Mouse (Mus musculus) gastrocnemius, adult 2 months (tissue): ENCODE results near the gene Trpc4ap. TPM values are rescaled to one million over a fixed set of nuclear protein-coding genes. Genes with fewer than 3 reads are reported as not detected.

Source experiments
- DNase-seq: peaks from one replicate; pipeline ENCODE4 v3.0.0; 2022
- H3K27ac ChIP-seq: fragments of 200-600 bp; 2 replicates; pipeline ENCODE4 v1.8.1; 2022; ENCODE audit warnings: mild to moderate bottlenecking
- H3K4me3 ChIP-seq: fragments of 200-600 bp; 2 replicates; pipeline ENCODE4 v1.8.1; 2022; ENCODE audit warnings: mild to moderate bottlenecking, moderate library complexity
- CTCF ChIP-seq: fragments of 200-600 bp; IDR thresholded peaks from 2 replicates; pipeline ENCODE4 v1.8.1; 2022; ENCODE audit warnings: antibody characterized with exemption, mild to moderate bottlenecking, moderate library complexity
- intact Hi-C: fragments of 180-260 bp; cut with DNase I; formaldehyde crosslinking; loops from one replicate; pipeline ENCODE4 v1.15.1; 2025
- total RNA-seq, 2 experiments: library from RNA; stranded (reverse); gene quantifications; 2 replicates each; pipeline ENCODE4 v1.2.3; 2021

Trpc4ap gene
- total RNA-seq, 2 experiments from 2014 or later = 93.4 to 102 TPM

DNA sequence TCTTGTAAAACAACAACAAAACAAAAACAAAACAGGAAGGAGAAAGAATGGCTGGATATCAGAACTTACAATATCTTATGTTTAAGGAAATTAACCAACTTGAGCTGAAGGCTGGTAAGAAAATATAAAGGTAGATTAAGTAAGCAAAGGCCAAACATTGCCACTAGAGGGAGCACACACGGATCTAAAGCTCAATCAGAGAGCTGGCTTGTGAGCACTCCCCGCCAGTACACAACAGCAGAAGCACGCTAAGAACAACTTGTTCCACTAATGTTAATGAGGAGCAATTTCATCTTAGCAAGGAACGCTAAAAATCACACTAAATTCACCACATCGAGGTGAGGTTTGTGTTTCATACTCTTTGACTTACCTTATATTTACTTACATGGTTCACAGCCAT, 29.1 kb downstream of the Trpc4ap start:
- peak; percentile 45 for DNase-seq
- H3K27ac ChIP-seq = no peak overlapping the region
- TF ChIP-seq CTCF = peak; percentile 76
- intact Hi-C loops = loop anchor here (5.0 kb wide), 1 partner anchor 149 kb away; no protein-coding TSS in a partner anchor
- no peak overlapping the region for H3K4me3 ChIP-seq

DNA sequence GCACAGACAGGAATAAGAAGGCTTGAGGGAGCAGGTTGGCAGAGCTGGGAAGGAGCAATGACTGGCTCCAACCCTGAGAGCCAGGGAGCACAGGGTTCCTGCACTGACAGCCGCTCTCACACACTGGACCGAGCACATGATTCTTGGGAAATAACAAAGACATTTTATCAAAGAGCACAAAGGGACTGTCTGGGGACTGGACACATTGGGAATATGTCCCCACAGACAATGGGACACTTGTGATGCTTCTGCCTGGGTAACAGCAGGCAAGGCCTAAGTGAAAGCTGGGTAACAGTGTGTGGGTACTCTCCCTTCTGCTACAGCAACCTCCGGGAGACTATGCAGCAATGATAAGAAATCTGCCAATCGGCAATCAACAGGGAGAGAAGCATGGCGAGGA, 29.8 kb downstream of the Trpc4ap start:
- TF ChIP-seq CTCF = no peak
- intact Hi-C loops = loop anchor here (5.0 kb wide), 1 partner anchor 150 kb away; no protein-coding TSS in a partner anchor

DNA sequence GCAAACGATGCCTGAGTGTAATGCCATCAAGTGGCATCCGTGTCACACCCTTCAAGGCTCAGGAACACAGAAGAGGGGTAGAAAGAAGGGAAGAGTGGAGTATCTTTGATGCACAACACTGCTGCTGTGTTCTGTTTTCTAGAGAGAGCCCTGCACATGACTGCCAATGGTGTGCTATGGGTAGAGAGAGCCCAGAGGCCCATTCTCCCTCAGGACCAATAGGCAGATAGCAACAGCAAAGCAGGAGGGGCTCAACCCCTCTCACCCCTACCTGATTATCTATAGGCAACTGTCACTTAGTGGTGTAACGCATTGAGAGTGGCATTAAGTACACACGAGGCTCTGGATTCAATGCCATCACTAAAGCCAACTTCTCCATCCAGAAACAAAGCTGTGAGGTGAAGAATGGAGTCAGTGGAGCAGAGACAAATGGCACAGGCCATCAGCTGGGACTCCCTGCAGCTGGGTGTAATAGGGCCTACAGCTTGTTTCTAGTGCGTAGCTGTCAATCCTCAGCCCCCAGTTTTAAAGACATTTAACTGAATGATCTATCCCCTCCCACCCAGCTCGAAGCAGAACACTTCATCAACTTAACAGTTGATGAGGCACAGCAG, 36.3 kb downstream of the Trpc4ap start:
- no peak for DNase-seq
- Histone ChIP-seq H3K27ac (no peak overlapping the region), H3K4me3 (no peak overlapping the region)
- intact Hi-C loops = no loop called here
- TF ChIP-seq CTCF = no peak

More for the DNA sequence above, 29.8 kb downstream of the Trpc4ap start:
- no peak overlapping the region for H3K27ac ChIP-seq
- no peak for DNase-seq
- no peak overlapping the region for H3K4me3 ChIP-seq

DNA sequence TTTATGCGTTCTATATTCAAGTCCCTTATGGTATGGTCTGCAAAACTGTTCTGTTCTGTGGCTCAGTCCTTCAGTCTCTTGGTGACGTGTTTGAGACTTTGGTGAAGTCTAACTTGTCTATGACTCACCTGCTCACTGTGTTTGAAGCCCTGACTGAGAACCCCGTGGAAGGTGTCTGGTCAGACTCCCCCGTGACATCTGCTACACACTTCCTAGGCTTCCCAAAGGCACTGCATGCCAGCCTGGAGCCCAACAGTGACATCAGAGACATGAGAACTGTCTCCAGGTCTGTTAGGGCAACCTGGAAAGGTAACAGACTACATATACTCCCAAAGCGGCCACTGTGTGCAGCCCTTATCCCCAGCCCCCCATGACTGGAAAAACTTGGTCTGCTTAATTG, 39.6 kb downstream of the Trpc4ap start:
- intact Hi-C loops = no loop called here
- TF ChIP-seq CTCF = no peak
- no peak overlapping the region for H3K4me3 ChIP-seq
- no peak for DNase-seq
- H3K27ac ChIP-seq = no peak overlapping the region

DNA sequence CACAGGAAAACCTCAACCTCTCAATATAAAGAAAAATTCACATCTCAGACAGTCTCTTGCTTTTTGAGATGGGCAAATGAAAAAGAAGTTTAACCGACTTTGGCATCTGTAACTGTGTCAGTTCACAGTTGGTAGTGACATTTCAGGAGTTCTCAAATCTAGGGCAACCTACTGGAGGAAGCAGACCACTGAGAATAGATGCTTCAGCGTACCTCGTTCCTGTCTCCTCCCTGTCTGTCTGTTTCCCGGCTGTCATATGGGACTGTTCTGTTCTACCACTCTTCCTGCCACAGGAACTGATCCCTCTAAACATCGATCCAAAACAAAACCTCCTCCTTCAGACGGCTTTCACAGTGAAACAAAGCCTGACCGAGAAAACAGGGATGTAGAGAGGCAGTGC, 46.4 kb downstream of the Trpc4ap start:
- no peak for TF ChIP-seq CTCF
- DNase-seq = no peak
- intact Hi-C loops = no loop called here
- Histone ChIP-seq H3K27ac (no peak overlapping the region), H3K4me3 (no peak overlapping the region)

DNA sequence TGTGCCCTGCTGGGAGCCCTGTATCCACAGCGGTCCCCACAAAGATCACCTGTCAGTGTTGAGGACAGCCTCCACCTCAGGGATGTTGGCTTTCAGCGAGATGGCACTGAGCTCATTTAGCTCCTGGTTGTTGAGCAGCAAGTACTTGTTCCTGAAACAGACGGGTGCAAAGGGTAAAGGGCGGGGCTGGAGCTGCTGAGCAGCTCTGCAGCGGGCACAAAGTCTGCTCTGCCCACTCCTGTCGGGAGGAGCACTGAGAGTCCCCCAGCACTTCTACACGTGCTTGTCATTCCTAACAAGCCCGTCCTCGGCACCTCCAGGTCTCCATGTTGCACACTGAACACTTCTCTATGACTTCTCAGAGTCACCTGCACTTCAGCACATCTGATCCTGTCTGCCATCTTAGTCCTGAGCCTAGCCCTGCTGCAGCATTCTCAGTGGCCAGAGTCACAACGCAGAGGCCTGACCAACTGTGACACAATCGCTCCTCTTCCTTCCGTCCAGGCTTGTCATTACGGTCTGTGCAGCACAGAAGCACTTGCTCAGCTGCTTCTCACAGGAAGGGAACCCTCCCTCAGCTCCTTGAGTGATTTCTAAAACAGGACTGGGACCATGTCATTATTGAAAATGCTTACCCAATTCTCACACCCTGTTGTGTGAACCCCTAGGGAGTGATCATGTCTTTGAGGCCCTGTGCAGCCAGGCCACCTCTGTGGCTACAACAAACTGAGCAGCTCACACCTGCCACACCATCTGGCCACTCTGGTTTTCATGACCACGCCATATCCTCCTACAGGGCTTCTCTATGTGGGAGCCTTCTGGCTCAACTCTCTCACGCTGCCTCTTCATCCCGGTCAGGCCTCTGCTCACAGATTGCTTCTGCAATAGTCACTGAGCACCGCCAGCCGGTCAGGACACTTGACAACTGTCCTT, 50.4 kb downstream of the Trpc4ap start:
- Histone ChIP-seq H3K27ac (no peak overlapping the region), H3K4me3 (no peak overlapping the region)
- no peak for DNase-seq
- TF ChIP-seq CTCF = no peak
- intact Hi-C loops = no loop called here

DNA sequence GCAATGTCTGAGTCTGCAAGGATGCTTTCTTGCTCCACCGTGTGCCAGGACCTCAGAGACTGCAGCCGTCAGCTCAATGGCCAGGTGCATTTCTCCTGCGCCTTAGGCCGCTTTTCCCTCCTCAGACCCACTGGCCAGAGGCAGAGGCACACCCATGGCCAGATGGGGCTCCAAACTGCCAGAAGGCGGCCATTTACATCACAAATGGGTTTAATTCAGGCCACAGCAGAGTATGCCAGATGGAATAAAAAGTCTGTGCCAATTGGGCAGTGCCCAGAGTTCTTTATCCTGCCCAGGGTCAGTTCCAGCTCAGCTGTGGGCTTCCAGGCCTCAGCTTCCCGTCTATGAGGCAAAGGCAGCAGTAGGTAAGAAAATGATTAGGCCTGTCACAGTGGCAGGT, 51.5 kb downstream of the Trpc4ap start:
- Histone ChIP-seq H3K4me3 (no peak overlapping the region), H3K27ac (peak overlapping the region; percentile 6; the same call in 1 of the 2 replicates)
- no peak for TF ChIP-seq CTCF
- intact Hi-C loops = no loop called here
- DNase-seq = peak; percentile 62

DNA sequence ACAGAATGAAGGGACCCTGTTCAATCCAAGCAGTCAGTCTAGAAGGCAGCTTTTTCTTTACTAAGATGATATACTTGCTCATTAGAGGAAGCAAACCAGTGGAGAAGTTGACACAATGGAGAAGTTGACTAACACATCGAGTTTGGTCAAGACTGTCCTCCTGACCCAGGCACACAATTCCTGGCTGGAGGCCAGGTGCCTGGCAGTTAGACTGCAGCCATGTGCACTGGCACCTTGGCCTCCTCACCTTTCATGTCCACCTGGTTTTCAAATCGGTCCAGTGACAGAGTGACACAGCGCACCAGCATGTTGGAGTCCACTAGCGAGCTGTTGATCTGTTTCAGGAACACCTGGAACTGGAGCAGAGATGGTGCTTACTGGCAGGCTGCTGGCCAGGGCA, 54.8 kb downstream of the Trpc4ap start:
- intact Hi-C loops = no loop called here
- H3K27ac ChIP-seq = no peak overlapping the region
- TF ChIP-seq CTCF = no peak
- DNase-seq = no peak
- no peak overlapping the region for H3K4me3 ChIP-seq

DNA sequence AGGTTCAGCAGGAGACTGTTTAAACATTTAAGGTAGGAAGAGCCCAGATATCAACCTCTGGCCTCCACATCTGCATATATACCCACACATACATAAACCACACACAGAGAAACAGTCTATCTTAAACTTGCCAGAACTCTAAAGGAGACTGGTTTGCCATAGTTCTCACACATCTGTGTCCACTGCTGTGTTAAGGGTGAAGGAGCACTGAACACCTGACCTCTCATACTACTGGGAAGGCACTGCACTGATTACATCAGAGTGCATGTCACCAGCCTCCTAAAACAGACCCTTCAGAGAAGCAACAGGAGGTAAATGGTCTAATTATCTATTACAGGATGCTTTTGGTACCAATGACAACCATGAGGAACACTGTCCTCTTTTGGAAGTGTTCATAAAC, 55.3 kb downstream of the Trpc4ap start:
- intact Hi-C loops = no loop called here
- no peak for DNase-seq
- TF ChIP-seq CTCF = no peak
- no peak overlapping the region for H3K4me3 ChIP-seq
- H3K27ac ChIP-seq = no peak overlapping the region

DNA sequence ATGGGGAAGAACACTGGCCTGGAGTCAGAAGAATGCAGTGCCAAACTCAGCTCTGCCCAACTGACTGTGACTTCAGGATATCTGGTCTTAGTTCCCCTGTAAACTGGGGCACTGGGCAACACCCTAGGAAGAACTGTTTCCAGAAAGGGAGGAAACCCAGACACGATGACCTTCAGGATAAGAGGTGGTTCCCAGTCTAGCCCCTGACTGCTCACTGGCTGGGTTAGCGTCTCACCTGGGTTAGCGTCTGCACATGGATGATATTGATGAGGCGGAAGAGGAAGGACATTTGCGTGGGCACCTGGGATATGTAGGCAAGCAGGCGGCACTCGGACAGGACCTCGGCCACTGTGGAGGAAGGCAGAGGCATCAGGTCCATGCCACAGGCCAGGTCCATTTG, 56.2 kb downstream of the Trpc4ap start:
- Histone ChIP-seq H3K27ac (no peak overlapping the region), H3K4me3 (no peak overlapping the region)
- no peak for DNase-seq
- intact Hi-C loops = no loop called here
- no peak for TF ChIP-seq CTCF

DNA sequence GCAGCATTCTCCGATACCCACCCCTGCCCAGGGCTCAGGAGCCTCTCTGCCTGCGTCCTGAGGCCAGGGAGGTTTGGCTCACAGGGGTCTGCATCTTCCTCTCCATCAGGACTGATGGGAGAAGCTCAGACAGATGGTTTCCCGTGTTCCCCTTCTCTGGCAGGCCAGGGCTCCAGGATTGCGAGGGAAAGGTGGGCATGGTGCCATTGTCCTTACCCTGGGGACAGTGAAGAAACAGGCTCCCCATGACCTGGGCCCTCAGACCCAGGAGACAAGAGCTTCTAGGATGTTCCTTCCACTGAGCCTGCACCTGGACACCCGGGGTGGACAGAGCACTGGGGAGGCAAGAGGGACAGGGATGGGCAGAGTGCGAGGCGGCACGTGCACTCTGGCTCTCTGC, 57.6 kb downstream of the Trpc4ap start:
- no peak for DNase-seq
- no peak for TF ChIP-seq CTCF
- intact Hi-C loops = no loop called here
- H3K4me3 ChIP-seq = no peak overlapping the region
- no peak overlapping the region for H3K27ac ChIP-seq

DNA sequence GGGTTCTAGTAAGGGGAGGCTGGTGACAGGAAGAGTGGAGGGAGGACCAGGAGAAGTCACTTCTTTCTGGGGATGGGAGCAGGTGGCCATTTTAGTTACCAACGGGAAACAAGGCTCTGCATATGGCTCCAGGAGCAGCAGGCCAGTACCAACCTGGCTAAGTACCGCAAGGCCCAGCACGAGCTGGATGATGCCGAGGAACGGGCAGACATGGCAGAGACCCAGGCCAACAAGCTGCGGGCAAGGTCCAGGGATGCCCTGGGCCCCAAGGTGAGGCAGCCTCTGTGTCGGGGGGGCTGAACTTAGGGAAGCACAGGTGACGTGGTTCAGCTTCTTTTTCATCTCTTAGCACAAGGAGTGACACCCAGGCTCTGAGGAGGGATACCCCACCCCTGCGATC, 58.5 kb downstream of the Trpc4ap start:
- H3K27ac ChIP-seq = no peak overlapping the region
- no peak overlapping the region for H3K4me3 ChIP-seq
- no peak for DNase-seq
- intact Hi-C loops = no loop called here
- no peak for TF ChIP-seq CTCF

DNA sequence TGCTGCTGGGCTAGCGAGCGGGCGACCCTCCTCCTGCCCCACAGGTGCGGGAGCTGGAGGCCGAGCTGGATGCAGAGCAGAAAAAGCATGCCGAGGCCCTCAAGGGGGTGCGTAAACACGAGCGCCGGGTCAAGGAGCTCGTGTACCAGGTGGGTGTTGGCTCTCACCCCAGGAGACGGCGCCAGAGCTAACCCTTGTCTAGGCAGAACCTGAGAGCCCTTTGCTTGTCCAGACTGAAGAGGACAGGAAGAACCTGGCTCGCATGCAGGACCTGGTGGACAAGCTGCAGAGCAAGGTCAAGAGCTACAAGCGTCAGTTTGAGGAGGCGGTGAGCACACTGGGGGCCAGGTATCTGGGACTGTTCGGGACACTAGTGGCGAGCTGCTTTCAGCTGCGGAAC, 59.1 kb downstream of the Trpc4ap start:
- DNase-seq = no peak
- no peak overlapping the region for H3K4me3 ChIP-seq
- TF ChIP-seq CTCF = no peak
- H3K27ac ChIP-seq = no peak overlapping the region
- intact Hi-C loops = no loop called here
